ENCODE assay signal across 25 mouse cellular contexts in genomic region chr7:114053720-114054119, GRCm38 (mm10).
DNase-seq lines count a peak whose midpoint lies in the region; ATAC-seq and TF ChIP-seq lines count a peak whose summit lies in the region.
"Had no signal": no experiment of that assay in that cellular context is flagged by ENCODE, and none has a peak within 500 bp of the region (broad histone marks: within the 10 kb centered on the region; RNA-seq: fewer than 3 reads in every experiment).

No protein-coding gene starts in this region.

- peaks cover 28% of the 10 kb centered on the region for H3K36me3 ChIP-seq in heart, embryonic 10.5 days
- peaks cover 63% of the 10 kb centered on the region for H3K36me3 ChIP-seq in heart, embryonic 13.5 days
- peaks cover 28% of the 10 kb centered on the region for H3K36me3 ChIP-seq in heart, postnatal 0 days (replicated peaks; ENCODE audit: control insufficient read depth, insufficient read depth, low read length)
- 0 out of 2 replicates have a peak, but pooled peaks cover 11% of the 10 kb centered on the region for H3K36me3 ChIP-seq in lung, postnatal 0 days (ENCODE audit: insufficient read depth, low read length)
- H3K36me3 ChIP-seq: forebrain, embryonic 12.5 days; forebrain, embryonic 15.5 days; hindbrain, embryonic 12.5 days; hindbrain, embryonic 15.5 days had no signal

- peak overlapping the region; percentile 1; the same call in 1 of the 2 replicates for H3K27ac ChIP-seq in heart, embryonic 10.5 days
- H3K27ac ChIP-seq in heart, embryonic 13.5 days (replicated peaks): peak overlapping the region; percentile 50
- H3K27ac ChIP-seq in heart, postnatal 0 days (ENCODE audit: low read depth): no peak overlapping the region
- no peak overlapping the region for H3K27ac ChIP-seq in lung, postnatal 0 days (ENCODE audit: low read length)
- H3K27ac ChIP-seq: embryonic facial prominence, embryonic 10.5 days; embryonic facial prominence, embryonic 13.5 days; forebrain, embryonic 12.5 days; forebrain, embryonic 15.5 days; hindbrain, embryonic 12.5 days; hindbrain, embryonic 15.5 days had no signal

- no peak overlapping the region for H3K4me2 ChIP-seq in heart, embryonic 13.5 days
- no peak overlapping the region for H3K4me2 ChIP-seq in heart, postnatal 0 days (ENCODE audit: low read depth, low read length)
- no peak overlapping the region for H3K4me2 ChIP-seq in lung, postnatal 0 days (replicated peaks; ENCODE audit: low read depth, low read length)
- H3K4me2 ChIP-seq: embryonic facial prominence, embryonic 13.5 days; forebrain, embryonic 12.5 days; forebrain, embryonic 15.5 days; hindbrain, embryonic 12.5 days; hindbrain, embryonic 15.5 days had no signal

- H3K27me3 ChIP-seq in heart, embryonic 10.5 days (ENCODE audit: insufficient read depth, poor library complexity, severe bottlenecking): no peaks in the 10 kb centered on the region
- H3K27me3 ChIP-seq in heart, embryonic 13.5 days (replicated peaks): no peaks in the 10 kb centered on the region
- H3K27me3 ChIP-seq in heart, postnatal 0 days (ENCODE audit: control insufficient read depth, insufficient read depth, low read length): no peaks in the 10 kb centered on the region
- H3K27me3 ChIP-seq in lung, postnatal 0 days (replicated peaks; ENCODE audit: insufficient read depth, low read length): no peaks in the 10 kb centered on the region
- H3K27me3 ChIP-seq: embryonic facial prominence, embryonic 13.5 days; forebrain, embryonic 12.5 days; forebrain, embryonic 15.5 days; hindbrain, embryonic 12.5 days; hindbrain, embryonic 15.5 days had no signal

- no peak for TF ChIP-seq CTCF in heart, postnatal 0 days (IDR thresholded peaks at IDR 0.05; ENCODE audit: low read depth)
- no peak for TF ChIP-seq CTCF in lung, postnatal 0 days (IDR thresholded peaks at IDR 0.05)

- ATAC-seq in heart, embryonic 13.5 days (ENCODE audit: extremely low read depth, insufficient number of reproducible peaks, low FRiP score, low TSS enrichment): no peak
- peak; percentile 64 for ATAC-seq in heart, postnatal 0 days (ENCODE audit: insufficient read depth, low read depth)
- peak; percentile 83 for ATAC-seq in lung, postnatal 0 days
- ATAC-seq: activated CD4-positive, CD25-positive, alpha-beta regulatory T cell, adult 4 months; forebrain, embryonic 15.5 days had no signal

- WGBS in heart, embryonic 10.5 days: 41% methylated on average over 4 of the region's 4 CpGs
- WGBS in heart, embryonic 13.5 days: 34% methylated on average over 4 of the region's 4 CpGs
- 41% methylated on average over 4 of the region's 4 CpGs for WGBS in heart, postnatal 0 days
- WGBS in lung, postnatal 0 days: 55% methylated on average over 4 of the region's 4 CpGs

- H3K9me3 ChIP-seq in heart, embryonic 10.5 days: no peaks in the 10 kb centered on the region
- no peaks in the 10 kb centered on the region for H3K9me3 ChIP-seq in heart, embryonic 13.5 days
- H3K9me3 ChIP-seq in heart, postnatal 0 days (replicated peaks; ENCODE audit: control insufficient read depth, low read length): no peaks in the 10 kb centered on the region
- H3K9me3 ChIP-seq in lung, postnatal 0 days (ENCODE audit: low read length): no peaks in the 10 kb centered on the region
- H3K9me3 ChIP-seq: embryonic facial prominence, embryonic 10.5 days; embryonic facial prominence, embryonic 13.5 days; forebrain, embryonic 12.5 days; forebrain, embryonic 15.5 days; hindbrain, embryonic 12.5 days; hindbrain, embryonic 15.5 days had no signal

- H3K4me3 ChIP-seq in heart, embryonic 10.5 days: no peak overlapping the region
- no peak overlapping the region for H3K4me3 ChIP-seq in heart, embryonic 13.5 days
- H3K4me3 ChIP-seq in heart, postnatal 0 days (ENCODE audit: low read depth, low read length): no peak overlapping the region
- no peak overlapping the region for H3K4me3 ChIP-seq in lung, postnatal 0 days (ENCODE audit: low read depth, low read length)
- H3K4me3 ChIP-seq: embryonic facial prominence, embryonic 10.5 days; embryonic facial prominence, embryonic 13.5 days; erythroblast, embryonic 14.5 days; forebrain, embryonic 12.5 days; forebrain, embryonic 15.5 days; hindbrain, embryonic 12.5 days; hindbrain, embryonic 15.5 days had no signal

- no peak overlapping the region for H3K9ac ChIP-seq in heart, embryonic 13.5 days
- no peak overlapping the region for H3K9ac ChIP-seq in heart, postnatal 0 days (replicated peaks; ENCODE audit: low read depth, low read length)
- no peak overlapping the region for H3K9ac ChIP-seq in lung, postnatal 0 days (replicated peaks; ENCODE audit: low read depth)
- H3K9ac ChIP-seq: embryonic facial prominence, embryonic 13.5 days; forebrain, embryonic 12.5 days; forebrain, embryonic 15.5 days; hindbrain, embryonic 12.5 days; hindbrain, embryonic 15.5 days had no signal

- TF ChIP-seq EP300 in heart, postnatal 0 days (IDR thresholded peaks at IDR 0.05; ENCODE audit: low read depth): no peak
- peak; percentile 96 for TF ChIP-seq EP300 in lung, postnatal 0 days (IDR thresholded peaks at IDR 0.05)

- intact Hi-C loops in heart, postnatal 14 days (cut with DNase I): no loop called here

- DNase-seq in heart, embryonic 10.5 days (ENCODE audit: low spot score): no peak
- no peak for DNase-seq in heart, postnatal 14 days
- no peak for DNase-seq in heart, adult 9 months (ENCODE audit: low spot score in 2 of 2)
- DNase-seq in heart, postnatal 0 days (ENCODE audit: low spot score): no peak
- no peak for DNase-seq in heart, adult 18-20 months
- peak; percentile 69 for DNase-seq in lung, postnatal 0 days (ENCODE audit: low spot score)
- DNase-seq in lung, adult 18-20 months: no peak
- DNase-seq: adrenal gland, adult 8-10 months; adrenal gland, postnatal 25 days; cerebellum, adult 11-12 months; cerebellum, adult 8-10 months; cerebellum, postnatal 10 days; cerebellum, postnatal 36 days; embryo, embryonic 11 days; gastrocnemius, postnatal 25 days; kidney, adult 18-20 months had no signal

- peaks cover 17% of the 10 kb centered on the region for H3K4me1 ChIP-seq in heart, embryonic 10.5 days
- H3K4me1 ChIP-seq in heart, embryonic 13.5 days: peaks cover 49% of the 10 kb centered on the region
- H3K4me1 ChIP-seq in heart, postnatal 0 days (ENCODE audit: control insufficient read depth, insufficient read depth): peaks cover 26% of the 10 kb centered on the region
- H3K4me1 ChIP-seq in lung, postnatal 0 days (ENCODE audit: insufficient read depth, low read depth, low read length): no peaks in the 10 kb centered on the region
- H3K4me1 ChIP-seq: forebrain, embryonic 12.5 days; hindbrain, embryonic 15.5 days had no signal

Comparison
In these comparisons a context has a peak if more than half of its experiments do, and no peak if none do; other contexts are left out.
1. H3K27ac ChIP-seq: peak in heart, embryonic 10.5 days (single experiment) and heart, embryonic 13.5 days (single experiment); none in heart, postnatal 0 days (single experiment) and lung, postnatal 0 days (single experiment).